Mouse (Mus musculus): ENCODE results near the gene H2afb2. TPM values are rescaled to one million over a fixed set of nuclear protein-coding genes. Genes with fewer than 3 reads are reported as not detected.

Gene H2afb2
- polyA plus RNA-seq (2014; fragmentation: Nextera tagmentation; extraction: Ambion mirVana) = not detected in 2 replicates

DNA sequence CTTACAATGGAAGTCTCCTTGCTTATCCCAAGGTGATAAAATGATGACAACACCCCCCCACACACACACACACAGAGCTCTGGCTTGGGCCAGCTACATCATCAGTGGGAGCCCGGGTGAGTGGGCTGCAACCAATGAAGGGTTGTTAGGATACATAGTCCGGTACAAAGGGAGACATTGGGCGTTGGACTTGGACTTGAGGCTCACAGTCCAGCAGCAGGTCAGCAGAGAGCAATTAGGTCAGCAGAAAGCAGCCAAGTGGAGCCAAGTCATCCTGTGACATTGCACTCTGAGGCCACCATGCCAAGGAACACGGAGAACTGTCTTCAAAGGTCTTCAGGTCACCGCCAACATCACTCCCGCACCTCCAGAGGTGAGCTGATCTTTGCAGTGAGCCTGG, at the start of gene H2afb2:
H2afb2 (plus strand) TSS at position 301 of the 400 bp plus-strand sequence.
- no peaks in the 10 kb centered on the region for H3K4me1 ChIP-seq (ENCODE audit: insufficient read depth)
- no peak within 1 kb of the TSS for H3K9ac ChIP-seq
- H3K27ac ChIP-seq (ENCODE audit: low read depth) = no peak within 1 kb of the TSS
- no peak within 1 kb of the TSS for H3K4me3 ChIP-seq (ENCODE audit: low read depth, low read length)
- H3K36me3 ChIP-seq (ENCODE audit: insufficient read depth) = no peaks in the 10 kb centered on the region
- DNase-seq (no peak), ATAC-seq (ENCODE audit: insufficient read depth) (no peak)
- no peaks in the 10 kb centered on the region for H3K27me3 ChIP-seq (ENCODE audit: insufficient read depth, low read length)
- 78% methylated on average over 6 of the region's 6 CpGs for WGBS
- no peaks in the 10 kb centered on the region for H3K9me3 ChIP-seq (ENCODE audit: low read depth, low read length)
- H3K4me2 ChIP-seq = no peak within 1 kb of the TSS
- no peak for TF ChIP-seq CTCF (IDR thresholded peaks at IDR 0.05; ENCODE audit: low read depth)

Other genes with a start within 250 kb of the H2afb2 start
- not detected in 2 replicates for gene Cpxcr1, start 232.2 kb upstream of the H2afb2 start, polyA plus RNA-seq (2014; fragmentation: Nextera tagmentation; extraction: Ambion mirVana)